Mouse (Mus musculus): ENCODE results near the gene Mipol1. TPM values are rescaled to one million over a fixed set of nuclear protein-coding genes. Genes with fewer than 3 reads are reported as not detected.

Mipol1 gene
- polyA plus RNA-seq, 1 experiment from 2014 or later, result 8.8 TPM

- Histone ChIP-seq H3K4me1 (replicated peaks; ENCODE audit: control insufficient read depth, insufficient read depth, low read length) (no peaks in the 10 kb centered on the region), H3K27ac (ENCODE audit: low read depth, low read length) (no peak overlapping the region), H3K36me3 (ENCODE audit: control insufficient read depth, insufficient read depth, low read length) (no peaks in the 10 kb centered on the region), H3K4me2 (ENCODE audit: low read depth, low read length, severe bottlenecking) (no peak overlapping the region), H3K4me3 (ENCODE audit: low read depth, low read length) (no peak overlapping the region), H3K9me3 (ENCODE audit: control insufficient read depth, low read length) (no peaks in the 10 kb centered on the region), H3K27me3 (ENCODE audit: control insufficient read depth, insufficient read depth, low read length) (no peaks in the 10 kb centered on the region), H3K9ac (ENCODE audit: low read length) (no peak overlapping the region)
- no peak for ATAC-seq (replicated peaks; ENCODE audit: low FRiP score)
- WGBS, result 37% methylated on average over 4 of the region's 4 CpGs
- DNase-seq (ENCODE audit: low spot score), result no peak
Observed at GRCm38 (mm10) chr12:57457339-57457738, 227.1 kb downstream of the Mipol1 start.

GRCm38 (mm10) chr12:57464520-57465334, 234.5 kb downstream of the Mipol1 start:
- H3K4me1 ChIP-seq (replicated peaks; ENCODE audit: control insufficient read depth, insufficient read depth, low read length), result no peaks in the 10 kb centered on the region
- H3K36me3 ChIP-seq (ENCODE audit: control insufficient read depth, insufficient read depth, low read length), result no peaks in the 10 kb centered on the region
- 81% methylated on average over 12 of the region's 12 CpGs for WGBS
- DNase-seq (ENCODE audit: low spot score) (no peak), ATAC-seq (replicated peaks; ENCODE audit: low FRiP score) (no peak)
- H3K4me3 ChIP-seq (ENCODE audit: low read depth, low read length), result no peak overlapping the region
- H3K9me3 ChIP-seq (ENCODE audit: control insufficient read depth, low read length), result no peaks in the 10 kb centered on the region
- no peak overlapping the region for H3K9ac ChIP-seq (ENCODE audit: low read length)
- no peaks in the 10 kb centered on the region for H3K27me3 ChIP-seq (ENCODE audit: control insufficient read depth, insufficient read depth, low read length)
- no peak overlapping the region for H3K27ac ChIP-seq (ENCODE audit: low read depth, low read length)
- H3K4me2 ChIP-seq (ENCODE audit: low read depth, low read length, severe bottlenecking), result no peak overlapping the region

- WGBS, result 86% methylated on average over 8 of the region's 8 CpGs
- no peaks in the 10 kb centered on the region for H3K4me1 ChIP-seq (replicated peaks; ENCODE audit: control insufficient read depth, insufficient read depth, low read length)
- ATAC-seq (replicated peaks; ENCODE audit: low FRiP score), result no peak
- H3K4me2 ChIP-seq (ENCODE audit: low read depth, low read length, severe bottlenecking), result no peak overlapping the region
- H3K36me3 ChIP-seq (ENCODE audit: control insufficient read depth, insufficient read depth, low read length), result no peaks in the 10 kb centered on the region
- no peak overlapping the region for H3K27ac ChIP-seq (ENCODE audit: low read depth, low read length)
- no peaks in the 10 kb centered on the region for H3K9me3 ChIP-seq (ENCODE audit: control insufficient read depth, low read length)
- no peaks in the 10 kb centered on the region for H3K27me3 ChIP-seq (ENCODE audit: control insufficient read depth, insufficient read depth, low read length)
- no peak overlapping the region for H3K4me3 ChIP-seq (ENCODE audit: low read depth, low read length)
- no peak for DNase-seq (ENCODE audit: low spot score)
- H3K9ac ChIP-seq (ENCODE audit: low read length), result no peak overlapping the region
Observed at GRCm38 (mm10) chr12:57471786-57472185, 241.6 kb downstream of the Mipol1 start.

- Histone ChIP-seq H3K4me3 (ENCODE audit: low read depth, low read length) (no peak overlapping the region), H3K27me3 (ENCODE audit: control insufficient read depth, insufficient read depth, low read length) (no peaks in the 10 kb centered on the region), H3K4me2 (ENCODE audit: low read depth, low read length, severe bottlenecking) (no peak overlapping the region), H3K27ac (ENCODE audit: low read depth, low read length) (no peak overlapping the region), H3K9me3 (ENCODE audit: control insufficient read depth, low read length) (no peaks in the 10 kb centered on the region), H3K4me1 (replicated peaks; ENCODE audit: control insufficient read depth, insufficient read depth, low read length) (no peaks in the 10 kb centered on the region), H3K9ac (ENCODE audit: low read length) (no peak overlapping the region), H3K36me3 (ENCODE audit: control insufficient read depth, insufficient read depth, low read length) (no peaks in the 10 kb centered on the region)
- DNase-seq (ENCODE audit: low spot score) (no peak), ATAC-seq (replicated peaks; ENCODE audit: low FRiP score) (no peak)
- WGBS, result 84% methylated on average over 3 of the region's 3 CpGs
Observed at GRCm38 (mm10) chr12:57476876-57477275, 246.6 kb downstream of the Mipol1 start.

- H3K4me3 ChIP-seq (ENCODE audit: low read depth, low read length), result no peak overlapping the region
- no peaks in the 10 kb centered on the region for H3K27me3 ChIP-seq (ENCODE audit: control insufficient read depth, insufficient read depth, low read length)
- no peaks in the 10 kb centered on the region for H3K4me1 ChIP-seq (replicated peaks; ENCODE audit: control insufficient read depth, insufficient read depth, low read length)
- no peak overlapping the region for H3K4me2 ChIP-seq (ENCODE audit: low read depth, low read length, severe bottlenecking)
- H3K27ac ChIP-seq (ENCODE audit: low read depth, low read length), result no peak overlapping the region
- ATAC-seq (replicated peaks; ENCODE audit: low FRiP score) (no peak), DNase-seq (ENCODE audit: low spot score) (no peak)
- WGBS, result 81% methylated on average over 2 of the region's 2 CpGs
- no peaks in the 10 kb centered on the region for H3K9me3 ChIP-seq (ENCODE audit: control insufficient read depth, low read length)
- H3K9ac ChIP-seq (ENCODE audit: low read length), result no peak overlapping the region
- no peaks in the 10 kb centered on the region for H3K36me3 ChIP-seq (ENCODE audit: control insufficient read depth, insufficient read depth, low read length)
Observed at GRCm38 (mm10) chr12:57481823-57482222, 251.6 kb downstream of the Mipol1 start.

GRCm38 (mm10) chr12:57496347-57497119, 266.3 kb downstream of the Mipol1 start:
- Histone ChIP-seq H3K9me3 (ENCODE audit: control insufficient read depth, low read length) (no peaks in the 10 kb centered on the region), H3K4me2 (ENCODE audit: low read depth, low read length, severe bottlenecking) (no peak overlapping the region), H3K4me1 (replicated peaks; ENCODE audit: control insufficient read depth, insufficient read depth, low read length) (no peaks in the 10 kb centered on the region), H3K4me3 (ENCODE audit: low read depth, low read length) (no peak overlapping the region), H3K27me3 (ENCODE audit: control insufficient read depth, insufficient read depth, low read length) (no peaks in the 10 kb centered on the region), H3K9ac (ENCODE audit: low read length) (no peak overlapping the region), H3K36me3 (ENCODE audit: control insufficient read depth, insufficient read depth, low read length) (no peaks in the 10 kb centered on the region), H3K27ac (ENCODE audit: low read depth, low read length) (no peak overlapping the region)
- 85% methylated on average over 6 of the region's 6 CpGs for WGBS
- DNase-seq (ENCODE audit: low spot score), result no peak
- no peak for ATAC-seq (replicated peaks; ENCODE audit: low FRiP score)

- Histone ChIP-seq H3K4me2 (ENCODE audit: low read depth, low read length, severe bottlenecking) (no peak overlapping the region), H3K9ac (ENCODE audit: low read length) (no peak overlapping the region), H3K36me3 (ENCODE audit: control insufficient read depth, insufficient read depth, low read length) (no peaks in the 10 kb centered on the region), H3K4me1 (replicated peaks; ENCODE audit: control insufficient read depth, insufficient read depth, low read length) (no peaks in the 10 kb centered on the region), H3K27me3 (ENCODE audit: control insufficient read depth, insufficient read depth, low read length) (no peaks in the 10 kb centered on the region), H3K9me3 (ENCODE audit: control insufficient read depth, low read length) (no peaks in the 10 kb centered on the region), H3K27ac (ENCODE audit: low read depth, low read length) (no peak overlapping the region), H3K4me3 (ENCODE audit: low read depth, low read length) (no peak overlapping the region)
- ATAC-seq (replicated peaks; ENCODE audit: low FRiP score) (no peak), DNase-seq (ENCODE audit: low spot score) (no peak)
- WGBS, result 86% methylated on average over 7 of the region's 7 CpGs
Observed at GRCm38 (mm10) chr12:57500246-57500645, 270.0 kb downstream of the Mipol1 start.

GRCm38 (mm10) chr12:57505329-57505728, 275.1 kb downstream of the Mipol1 start:
- H3K4me3 ChIP-seq (ENCODE audit: low read depth, low read length), result no peak overlapping the region
- ATAC-seq (replicated peaks; ENCODE audit: low FRiP score) (no peak), DNase-seq (ENCODE audit: low spot score) (no peak)
- no peak overlapping the region for H3K27ac ChIP-seq (ENCODE audit: low read depth, low read length)
- H3K9ac ChIP-seq (ENCODE audit: low read length), result no peak overlapping the region
- no peak overlapping the region for H3K4me2 ChIP-seq (ENCODE audit: low read depth, low read length, severe bottlenecking)
- no peaks in the 10 kb centered on the region for H3K4me1 ChIP-seq (replicated peaks; ENCODE audit: control insufficient read depth, insufficient read depth, low read length)
- no peaks in the 10 kb centered on the region for H3K36me3 ChIP-seq (ENCODE audit: control insufficient read depth, insufficient read depth, low read length)
- H3K27me3 ChIP-seq (ENCODE audit: control insufficient read depth, insufficient read depth, low read length), result no peaks in the 10 kb centered on the region
- no peaks in the 10 kb centered on the region for H3K9me3 ChIP-seq (ENCODE audit: control insufficient read depth, low read length)
- 81% methylated on average over 7 of the region's 7 CpGs for WGBS

Data from forebrain, embryonic 11.5 days (tissue).